Mouse (Mus musculus) kidney, adult 2 months (tissue): ENCODE measurements at regions not wholly inside any gene's neighbourhood (a gene's known extent, or its start where the extent isn't known, plus 50 kb on each side); places are given as distances from the start of the nearest gene placed in this dataset.

Source experiments
- DNase-seq: peaks from one replicate; pipeline ENCODE4 v3.0.0; 2021
- H3K27ac ChIP-seq: fragments of 200-500 bp; 2 replicates; pipeline ENCODE4 v1.5.1; 2012; ENCODE audit warnings: low read depth, low read length, control low read depth, inconsistent platforms; ENCODE audit not compliant: insufficient read depth
- H3K27me3 ChIP-seq: fragments of 200-500 bp; replicated peaks from 2 replicates; pipeline ENCODE4 v1.6.1; 2012; ENCODE audit warnings: mild to moderate bottlenecking, moderate library complexity, low read length, inconsistent platforms; ENCODE audit not compliant: control insufficient read depth, insufficient read depth
- H3K36me3 ChIP-seq: fragments of 200-500 bp; 2 replicates; pipeline ENCODE4 v1.6.1; 2012; ENCODE audit warnings: mild to moderate bottlenecking, moderate library complexity, low read length, inconsistent platforms; ENCODE audit not compliant: control insufficient read depth, insufficient read depth
- H3K4me1 ChIP-seq: fragments of 200-500 bp; 2 replicates; pipeline ENCODE4 v1.6.1; 2011; ENCODE audit warnings: low read length; ENCODE audit not compliant: control insufficient read depth, insufficient read depth
- H3K4me3 ChIP-seq: fragments of 200-500 bp; 2 replicates; pipeline ENCODE4 v1.5.1; 2011; ENCODE audit warnings: mild to moderate bottlenecking, low read depth, low read length, control low read depth; ENCODE audit not compliant: insufficient read depth
- CTCF ChIP-seq: fragments of 200-500 bp; conservative IDR thresholded peaks from 2 replicates; pipeline ENCODE4 v1.5.1; 2011; ENCODE audit warnings: low read depth, mild to moderate bottlenecking, control low read depth, low read length, moderate library complexity, mixed read lengths; ENCODE audit not compliant: insufficient read depth, insufficient read length
- POLR2A ChIP-seq: fragments of 200-500 bp; IDR thresholded peaks from one replicate; pipeline ENCODE4 v1.6.1; 2011; ENCODE audit warnings: low read depth, low read length, control low read depth
- WGBS: fragments of 180-500 bp; shearing (Covaris S2); methylation state at CpG from one replicate; pipeline ENCODE4 v1.1.7; 2018; 5-methylcytosine and 5-hydroxymethylcytosine counted together

DNA sequence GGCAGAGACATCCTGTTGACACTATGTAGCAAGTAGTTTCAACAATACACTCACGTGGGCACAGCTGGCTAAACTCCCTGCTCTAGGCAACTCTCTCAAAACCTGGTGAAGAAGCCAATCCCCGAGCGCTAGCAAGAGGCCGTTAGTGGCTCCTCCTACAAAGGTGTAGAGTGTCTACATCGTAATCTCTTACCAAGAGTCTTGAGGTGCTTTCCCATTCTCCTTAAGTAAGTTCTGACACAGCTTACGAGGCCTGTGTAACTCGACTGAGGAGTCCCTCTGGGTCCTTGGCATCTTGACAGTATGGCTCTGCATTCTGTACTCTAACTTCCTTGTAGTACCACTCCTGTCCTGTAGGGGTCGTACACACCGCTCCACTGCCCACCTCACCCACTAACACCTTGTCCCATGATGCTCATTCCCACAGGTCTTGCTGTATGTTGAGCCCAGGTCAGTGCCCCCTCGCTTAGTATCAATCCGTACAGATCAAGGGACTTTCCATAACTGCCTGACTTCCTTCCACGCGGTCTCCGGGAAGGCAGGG lies 167.7 kb upstream of the Plxnc1 start:
- Histone ChIP-seq H3K36me3 (no peaks in the 10 kb centered on the region), H3K4me3 (no peak overlapping the region), H3K27me3 (no peaks in the 10 kb centered on the region), H3K27ac (no peak overlapping the region), H3K4me1 (peaks cover 7% of the 10 kb centered on the region)
- TF ChIP-seq CTCF (peak; percentile 47), POLR2A (no peak)
- DNase-seq = no peak
- WGBS = 68% methylated on average over 14 of the region's 14 CpGs

DNA sequence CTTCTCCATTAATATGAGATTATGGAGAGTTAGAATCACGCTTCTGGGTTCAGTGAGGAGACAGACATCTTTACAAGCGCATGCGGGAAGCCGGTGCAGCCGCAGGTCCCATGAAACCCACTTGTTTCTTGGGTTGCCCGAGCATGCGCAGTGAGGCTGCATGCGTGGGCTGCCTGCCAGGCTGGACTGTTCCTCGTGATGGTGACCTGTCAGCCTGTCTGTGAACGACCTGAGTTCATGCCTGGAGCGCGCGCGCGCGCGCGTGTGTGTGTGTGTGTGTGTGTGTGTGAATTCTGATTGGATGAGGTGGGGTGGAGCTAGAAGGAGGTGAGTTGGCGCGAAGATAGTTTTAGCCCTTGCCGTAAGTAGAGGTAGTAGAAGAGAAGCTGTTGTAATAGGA lies 166.2 kb upstream of the Plxnc1 start:
- H3K4me1 ChIP-seq = no peaks in the 10 kb centered on the region
- H3K27me3 ChIP-seq = no peaks in the 10 kb centered on the region
- no peak overlapping the region for H3K4me3 ChIP-seq
- H3K27ac ChIP-seq = no peak overlapping the region
- DNase-seq = no peak
- TF ChIP-seq CTCF (no peak), POLR2A (no peak)
- H3K36me3 ChIP-seq = no peaks in the 10 kb centered on the region
- WGBS = 90% methylated on average over 21 of the region's 21 CpGs

DNA sequence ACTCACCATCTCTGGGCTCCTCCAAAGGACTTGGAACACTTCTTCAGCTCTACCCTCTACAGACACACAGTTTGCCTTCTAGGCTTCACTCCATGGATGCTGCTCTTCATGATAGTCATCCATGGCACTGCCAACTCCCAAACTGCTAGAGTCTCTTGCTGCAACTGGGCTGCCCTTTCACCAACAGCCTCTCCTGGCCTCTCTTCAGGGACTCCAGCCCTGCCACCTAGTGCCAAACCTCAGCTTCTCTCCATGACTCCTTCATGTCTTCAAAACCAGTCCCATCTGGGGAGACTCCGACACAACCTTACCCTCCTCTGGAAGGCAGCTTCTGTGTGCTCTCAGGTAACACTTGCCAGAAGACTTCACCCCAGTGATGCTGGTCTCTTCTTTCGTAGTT lies 164.9 kb upstream of the Plxnc1 start:
- Histone ChIP-seq H3K27ac (no peak overlapping the region), H3K4me3 (no peak overlapping the region), H3K36me3 (no peaks in the 10 kb centered on the region), H3K4me1 (no peaks in the 10 kb centered on the region), H3K27me3 (no peaks in the 10 kb centered on the region)
- WGBS = 94% methylated on average over 2 of the region's 2 CpGs
- TF ChIP-seq CTCF = no peak
- TF ChIP-seq POLR2A = no peak
- DNase-seq = no peak

DNA sequence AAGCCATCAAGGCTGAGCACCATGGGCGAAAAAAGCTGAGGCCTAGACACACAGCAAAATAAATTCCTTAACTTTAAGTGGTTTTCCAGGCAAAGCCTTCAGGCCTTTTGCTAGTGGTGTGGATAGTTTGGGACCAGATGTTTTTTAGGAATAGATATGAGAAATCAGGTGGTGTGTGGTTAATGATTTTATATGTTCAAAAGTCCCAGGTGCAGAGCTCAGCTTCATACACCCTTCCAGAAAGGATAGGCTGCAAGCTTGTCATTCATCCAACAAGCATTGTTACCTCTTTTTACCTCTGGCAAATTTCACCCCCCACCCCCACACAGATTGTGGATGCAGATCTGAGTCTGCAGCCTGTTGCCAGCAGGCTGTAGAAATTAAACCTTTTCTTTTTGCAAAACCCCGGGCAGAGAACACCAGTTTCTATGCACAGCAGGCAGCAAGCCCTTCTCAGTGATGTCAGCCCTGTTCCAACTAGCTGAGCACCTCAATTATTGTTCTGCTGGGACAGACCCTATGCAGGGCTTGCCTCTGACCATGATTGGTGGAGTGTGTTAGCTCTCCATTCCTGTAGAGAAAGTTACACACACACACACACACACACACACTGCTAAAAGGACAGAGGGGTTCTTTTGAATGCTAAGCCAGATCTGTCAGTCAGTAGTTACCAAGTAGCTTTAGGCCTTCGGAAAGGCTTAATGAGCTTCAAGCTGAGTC lies 163.1 kb upstream of the Plxnc1 start:
- H3K27me3 ChIP-seq = no peaks in the 10 kb centered on the region
- no peaks in the 10 kb centered on the region for H3K4me1 ChIP-seq
- WGBS = 73% methylated on average over 3 of the region's 3 CpGs
- DNase-seq = no peak
- no peak overlapping the region for H3K4me3 ChIP-seq
- no peak overlapping the region for H3K27ac ChIP-seq
- TF ChIP-seq CTCF (no peak), POLR2A (no peak)
- no peaks in the 10 kb centered on the region for H3K36me3 ChIP-seq

DNA sequence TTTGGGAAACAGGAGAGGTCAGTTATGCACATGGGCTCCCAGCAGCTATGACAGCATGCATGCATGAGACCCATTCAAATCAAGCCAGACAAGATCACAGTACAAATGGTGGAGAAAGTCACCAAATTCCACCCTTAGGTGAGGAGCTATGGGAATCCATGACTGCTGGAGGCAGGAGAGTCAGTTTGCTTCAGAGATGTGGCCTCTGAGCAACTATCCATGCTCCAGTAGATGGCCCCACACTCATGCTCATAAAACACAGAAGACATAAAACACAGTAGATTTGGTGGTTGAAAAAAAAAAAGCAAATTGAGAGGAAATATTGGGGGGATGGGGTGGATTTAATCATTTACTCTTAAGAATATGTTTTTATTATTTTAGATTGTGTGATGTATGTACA lies 159.2 kb upstream of the Plxnc1 start:
- H3K27ac ChIP-seq = no peak overlapping the region
- no peaks in the 10 kb centered on the region for H3K4me1 ChIP-seq
- no peak overlapping the region for H3K4me3 ChIP-seq
- H3K27me3 ChIP-seq = no peaks in the 10 kb centered on the region
- no peaks in the 10 kb centered on the region for H3K36me3 ChIP-seq
- peak; percentile 52 for DNase-seq
- TF ChIP-seq POLR2A (no peak), CTCF (peak; percentile 62)

DNA sequence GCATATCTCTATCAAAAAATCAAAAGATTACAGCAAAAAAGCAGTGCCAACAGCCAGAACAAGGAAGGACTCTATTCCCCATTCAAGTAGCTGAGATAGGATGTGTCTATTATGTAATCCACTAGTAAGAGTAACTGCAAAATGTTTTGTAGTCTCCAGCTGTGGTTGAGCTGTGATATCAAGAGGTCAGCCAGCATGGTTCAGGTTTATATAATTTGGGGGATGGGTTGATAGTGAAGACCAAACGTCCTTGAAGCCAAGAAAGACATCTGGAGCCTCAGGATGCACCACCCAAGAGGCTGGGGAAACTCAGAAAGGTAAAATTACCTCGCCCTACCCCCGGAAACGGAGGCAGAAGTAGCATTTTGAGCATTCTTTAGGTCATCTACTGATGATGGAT lies 158.3 kb upstream of the Plxnc1 start:
- Histone ChIP-seq H3K4me1 (no peaks in the 10 kb centered on the region), H3K27me3 (no peaks in the 10 kb centered on the region), H3K36me3 (no peaks in the 10 kb centered on the region), H3K27ac (no peak overlapping the region), H3K4me3 (no peak overlapping the region)
- DNase-seq = no peak
- 83% methylated on average over 4 of the region's 4 CpGs for WGBS
- TF ChIP-seq POLR2A (no peak), CTCF (no peak)

DNA sequence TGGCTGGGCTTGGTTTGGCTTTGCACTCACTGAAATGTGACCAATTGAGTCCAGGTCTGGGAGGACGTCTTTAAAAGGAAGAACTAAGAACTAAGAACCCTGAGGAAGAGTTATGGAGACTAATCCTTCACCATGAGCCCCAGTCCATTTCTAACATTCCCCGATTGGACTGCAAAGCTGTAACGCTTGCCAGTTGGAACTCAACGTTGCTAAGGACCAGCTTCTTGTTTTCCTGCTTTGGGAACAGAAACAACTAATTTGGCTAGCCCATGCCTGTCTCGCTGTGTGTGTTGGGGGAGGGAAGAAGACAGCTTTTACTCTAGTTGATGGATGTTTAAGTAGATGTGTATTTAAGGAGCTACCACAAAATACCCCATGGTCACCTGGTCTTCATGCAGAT lies 155.3 kb upstream of the Plxnc1 start:
- WGBS = 62% methylated on average over 5 of the region's 5 CpGs
- no peak for DNase-seq
- H3K27ac ChIP-seq = no peak overlapping the region
- TF ChIP-seq POLR2A (no peak), CTCF (no peak)
- H3K27me3 ChIP-seq = no peaks in the 10 kb centered on the region
- no peaks in the 10 kb centered on the region for H3K4me1 ChIP-seq
- no peak overlapping the region for H3K4me3 ChIP-seq
- no peaks in the 10 kb centered on the region for H3K36me3 ChIP-seq

DNA sequence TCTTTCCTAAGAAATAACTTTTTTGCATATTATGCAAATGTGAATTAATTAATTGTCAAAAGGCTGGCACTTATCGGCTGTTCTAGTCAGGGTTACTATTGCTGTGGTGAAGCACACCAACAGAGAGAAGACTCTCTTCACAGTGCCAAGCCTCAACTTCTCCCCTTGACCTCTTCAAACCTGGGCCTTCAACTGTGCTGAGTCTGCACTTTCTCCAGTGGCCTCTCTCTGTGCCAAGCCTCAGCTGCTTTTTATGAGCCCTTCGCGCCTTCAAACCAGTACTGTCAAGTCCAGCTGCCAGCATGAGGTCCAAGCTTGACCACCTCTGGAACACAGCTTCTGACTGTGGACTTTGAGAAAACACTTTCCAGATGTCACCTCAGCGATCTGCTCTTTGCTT lies 151.2 kb upstream of the Plxnc1 start:
- no peaks in the 10 kb centered on the region for H3K4me1 ChIP-seq

More for the DNA sequence above, 151.2 kb upstream of the Plxnc1 start:
- TF ChIP-seq POLR2A (no peak), CTCF (no peak)
- Histone ChIP-seq H3K36me3 (no peaks in the 10 kb centered on the region), H3K27ac (no peak overlapping the region), H3K4me3 (no peak overlapping the region), H3K27me3 (no peaks in the 10 kb centered on the region)
- 69% methylated on average over 4 of the region's 4 CpGs for WGBS
- no peak for DNase-seq
